In genomic region chr4:129578466-129578865, GRCm38 (mm10) we compare ENCODE assay signal across 9 mouse cellular contexts. TPM values are rescaled to one million over a fixed set of nuclear protein-coding genes. Genes with fewer than 3 reads are reported as not detected.
DNase-seq lines count a peak whose midpoint lies in the region; ATAC-seq and TF ChIP-seq lines count a peak whose summit lies in the region.
"Had no signal": no experiment of that assay in that cellular context is flagged by ENCODE, and none has a peak within 500 bp of the region (broad histone marks: within the 10 kb centered on the region; RNA-seq: fewer than 3 reads in every experiment).

Gene Fam167b, minus strand, starts transcription at chr4:129578549.

- H3K9ac ChIP-seq in liver, adult 2 months (ENCODE audit: low read depth, low read length) = peak within 1 kb of the TSS; percentile 62
- H3K9ac ChIP-seq in kidney, embryonic 14.5 days (ENCODE audit: low read depth, low read length) = peak within 1 kb of the TSS; percentile 23; the same call in 1 of the 2 replicates
- no peak within 1 kb of the TSS for H3K9ac ChIP-seq in midbrain, embryonic 13.5 days (replicated peaks)

- peak within 1 kb of the TSS; percentile 30 for H3K4me2 ChIP-seq in kidney, embryonic 14.5 days (replicated peaks; ENCODE audit: low read depth, low read length)
- 0 out of 2 replicates have a peak within 1 kb of the TSS, but pooled peaks have one; percentile 19 for H3K4me2 ChIP-seq in midbrain, embryonic 13.5 days (replicated peaks)

- peak within 1 kb of the TSS; percentile 63 for H3K4me3 ChIP-seq in liver, adult 2 months (ENCODE audit: insufficient read depth, low read depth, low read length)
- H3K4me3 ChIP-seq in kidney, embryonic 14.5 days (ENCODE audit: low read length) = peak within 1 kb of the TSS; percentile 3; the same call in 1 of the 2 replicates
- H3K4me3 ChIP-seq in midbrain, embryonic 13.5 days (replicated peaks) = no peak within 1 kb of the TSS

- H3K36me3 ChIP-seq in liver, adult 2 months (ENCODE audit: control insufficient read depth, insufficient read depth, low read length) = no peaks in the 10 kb centered on the region
- H3K36me3 ChIP-seq in kidney, embryonic 14.5 days (ENCODE audit: control insufficient read depth, insufficient read depth, low read length) = no peaks in the 10 kb centered on the region
- no peaks in the 10 kb centered on the region for H3K36me3 ChIP-seq in midbrain, embryonic 13.5 days

- TF ChIP-seq POLR2A in liver, adult 2 months (IDR thresholded peaks at IDR 0.05; ENCODE audit: extremely low read depth, insufficient read depth, low read length) = no peak

- TF ChIP-seq CTCF in liver, adult 2 months (IDR thresholded peaks at IDR 0.05; ENCODE audit: low read depth, low read length) = no peak

- H3K27ac ChIP-seq in liver, adult 2 months (replicated peaks; ENCODE audit: insufficient read depth, low read depth, low read length) = peak within 1 kb of the TSS; percentile 56
- H3K27ac ChIP-seq in kidney, embryonic 14.5 days (ENCODE audit: low read depth, low read length) = peak within 1 kb of the TSS; percentile 17; the same call in 1 of the 2 replicates
- no peak within 1 kb of the TSS for H3K27ac ChIP-seq in midbrain, embryonic 13.5 days

- peak; percentile 29 for DNase-seq in liver, adult 2 months (ENCODE audit: extremely low read depth, low read depth, low spot score)
- DNase-seq in liver = no peak
- peak; percentile 48 to 76 for DNase-seq in heart, adult 18-20 months
- DNase-seq in thymus, postnatal 25 days = no peak
- DNase-seq in frontal cortex, postnatal 14 days (ENCODE audit: low spot score in 2 of 2) = no peak
- DNase-seq: embryo, embryonic 11 days had no signal

- no peaks in the 10 kb centered on the region for H3K79me2 ChIP-seq in liver, adult 2 months (ENCODE audit: control insufficient read depth, insufficient read depth, low read length)

- H3K9me3 ChIP-seq in kidney, embryonic 14.5 days (ENCODE audit: control insufficient read depth, low read length) = no peaks in the 10 kb centered on the region
- no peaks in the 10 kb centered on the region for H3K9me3 ChIP-seq in midbrain, embryonic 13.5 days

- WGBS in liver, adult 2 months = 76% methylated on average over 5 of the region's 5 CpGs
- 82% methylated on average over 5 of the region's 5 CpGs for WGBS in kidney, embryonic 14.5 days
- WGBS in midbrain, embryonic 13.5 days = 90% methylated on average over 5 of the region's 5 CpGs

- no peak for ATAC-seq in kidney, embryonic 14.5 days (ENCODE audit: low FRiP score, low TSS enrichment)
- ATAC-seq in midbrain, embryonic 13.5 days = no peak
- ATAC-seq in megakaryocyte, adult 5-6 weeks (ENCODE audit: poor library complexity, severe bottlenecking) = no peak

- H3K4me1 ChIP-seq in liver, adult 2 months (ENCODE audit: control insufficient read depth, insufficient read depth, low read length) = no peaks in the 10 kb centered on the region
- H3K4me1 ChIP-seq in kidney, embryonic 14.5 days (ENCODE audit: control insufficient read depth, insufficient read depth, low read length) = peaks cover 10% of the 10 kb centered on the region
- peaks cover 6% of the 10 kb centered on the region; the same call in 1 of the 2 replicates for H3K4me1 ChIP-seq in midbrain, embryonic 13.5 days (replicated peaks)

- no peaks in the 10 kb centered on the region for H3K27me3 ChIP-seq in liver, adult 2 months (ENCODE audit: control insufficient read depth, insufficient read depth, low read length)
- H3K27me3 ChIP-seq in kidney, embryonic 14.5 days (ENCODE audit: control insufficient read depth, insufficient read depth, low read length) = no peaks in the 10 kb centered on the region
- H3K27me3 ChIP-seq in midbrain, embryonic 13.5 days = no peaks in the 10 kb centered on the region

RNA-seq across cellular contexts. Expression of gene Fam167b, which starts in this region (rescaled TPM):
- total RNA-seq in liver, adult 2 months (2014; rRNA removed) = 11.8 and 14.4 TPM in 2 replicates
- polyA plus RNA-seq in liver, adult 2 months (2012; rRNA removed) = 17.5 and 20.3 TPM in 2 replicates
- total RNA-seq in heart, adult 18-20 months (2021) = under 1 TPM in 1 of 2 experiments, not detected in 1; 0.44 TPM
- polyA plus RNA-seq in kidney, embryonic 14.5 days (2014; fragmentation: Nextera tagmentation; extraction: Ambion mirVana) = 17.7 and 19.7 TPM in 2 replicates
- polyA plus RNA-seq in midbrain, embryonic 13.5 days (2015; fragmentation: Nextera tagmentation; extraction: Ambion mirVana) = 0.22 and 0.35 TPM in 2 replicates
- not detected in 2 replicates for total RNA-seq in megakaryocyte, adult 5-6 weeks (2015)
- not detected in 2 replicates for total RNA-seq in megakaryocyte, adult 5-6 weeks (2017)

Comparison
In these comparisons a context has a peak if more than half of its experiments do, and no peak if none do; other contexts are left out.
1. RNA of gene Fam167b (polyA plus RNA-seq): 17.5 to 20.3 TPM in liver, adult 2 months and 17.7 to 19.7 TPM in kidney, embryonic 14.5 days; 0.22 to 0.35 TPM in midbrain, embryonic 13.5 days; every median in the first group is over 10 times any median in the second.
2. Peak in DNase-seq in heart, adult 18-20 months; RNA of the gene not detected or under 1 TPM.